Mouse (Mus musculus) large intestine, adult 2 months (tissue): ENCODE data around the gene Fads6. TPM values are rescaled to one million over a fixed set of nuclear protein-coding genes. Genes with fewer than 3 reads are reported as not detected.

Experiments
- DNase-seq: peaks from one replicate; pipeline ENCODE4 v3.0.0-alpha.2; 2012; ENCODE audit warnings: low read depth, low spot score
- WGBS: fragments of 180-500 bp; shearing (Covaris S2); methylation state at CpG from one replicate; pipeline ENCODE4 v1.1.7; 2018; 5-methylcytosine and 5-hydroxymethylcytosine counted together
- polyA plus RNA-seq: library from polyadenylated mRNA; depleted of rRNA; stranded (reverse); fragments of >200 nt; gene quantifications from 2 replicates; pipeline ENCODE4 v1.2.3, GENCODE M21; 2012; rRNA removed

Fads6 gene
- polyA plus RNA-seq, 1 experiment = 0.51 TPM

- 34% methylated on average over 14 of the region's 14 CpGs for WGBS
- no peak for DNase-seq
Observed at GRCm38 (mm10) chr11:115231168-115231915, 66.1 kb downstream of the Fads6 start.

Other genes starting within 250 kb of the Fads6 start
- gene Cd300ld3, start 249.3 kb downstream of the Fads6 start, polyA plus RNA-seq = 2.9 and 3.7 TPM in 2 replicates
- gene Cd300e, start 235.5 kb downstream of the Fads6 start, polyA plus RNA-seq = 0.19 and 0.59 TPM in 2 replicates
- 3.5 and 4.5 TPM in 2 replicates for gene Rab37, start 206.2 kb downstream of the Fads6 start, polyA plus RNA-seq
- gene Cd300lf, start 163.7 kb downstream of the Fads6 start, polyA plus RNA-seq = 4.8 and 6.3 TPM in 2 replicates
- gene Slc9a3r1, start 134.3 kb downstream of the Fads6 start, polyA plus RNA-seq = 492 and 733 TPM in 2 replicates
- gene Tmem104, start 110.2 kb downstream of the Fads6 start, polyA plus RNA-seq = 7.9 and 10.1 TPM in 2 replicates
- gene Nat9, start 109.8 kb downstream of the Fads6 start, polyA plus RNA-seq = 25.3 and 25.4 TPM in 2 replicates
- 0.04 TPM in 2 replicates for gene Grin2c, start 30.4 kb downstream of the Fads6 start, polyA plus RNA-seq
- gene Fdxr, start 20.6 kb downstream of the Fads6 start, polyA plus RNA-seq = 10.0 and 11.8 TPM in 2 replicates
- 0.05 and 0.63 TPM in 2 replicates for gene Otop2, start 9.5 kb upstream of the Fads6 start, polyA plus RNA-seq
- 0.02 and 0.11 TPM in 2 replicates for gene Ush1g, start 24.4 kb upstream of the Fads6 start, polyA plus RNA-seq
- gene Otop3, start 37.1 kb upstream of the Fads6 start, polyA plus RNA-seq = 0.06 and 0.12 TPM in 2 replicates
- gene Hid1, start 70.1 kb upstream of the Fads6 start, polyA plus RNA-seq = 25.7 and 34.6 TPM in 2 replicates
- 4.0 and 4.2 TPM in 2 replicates for gene Cdr2l, start 84.3 kb upstream of the Fads6 start, polyA plus RNA-seq
- gene Mrpl58, start 106.1 kb upstream of the Fads6 start, polyA plus RNA-seq = 77.6 and 92.0 TPM in 2 replicates
- gene Atp5h, start 122.3 kb upstream of the Fads6 start, polyA plus RNA-seq = 177 and 188 TPM in 2 replicates
- gene Kctd2, start 122.5 kb upstream of the Fads6 start, polyA plus RNA-seq = 24.2 and 29.0 TPM in 2 replicates
- 0.86 and 1.9 TPM in 2 replicates for gene Trim80, start 142.9 kb upstream of the Fads6 start, polyA plus RNA-seq
- 74.5 and 172 TPM in 2 replicates for gene Slc16a5, start 164.8 kb upstream of the Fads6 start, polyA plus RNA-seq
- gene Armc7, start 178.0 kb upstream of the Fads6 start, polyA plus RNA-seq = 8.0 and 9.7 TPM in 2 replicates
- gene Nt5c, start 194.2 kb upstream of the Fads6 start, polyA plus RNA-seq = 144 and 157 TPM in 2 replicates
- gene Jpt1, start 216.7 kb upstream of the Fads6 start, polyA plus RNA-seq = 503 and 505 TPM in 2 replicates
- 45.3 and 50.3 TPM in 2 replicates for gene Sumo2, start 238.6 kb upstream of the Fads6 start, polyA plus RNA-seq